Mouse (Mus musculus): ENCODE measurements around the gene Thrsp. TPM values are rescaled to one million over a fixed set of nuclear protein-coding genes. Genes with fewer than 3 reads are reported as not detected.

Gene Thrsp
- 1.1 and 1.4 TPM in 2 replicates for polyA plus RNA-seq (2015; fragmentation: Nextera tagmentation; extraction: Ambion mirVana)

DNA sequence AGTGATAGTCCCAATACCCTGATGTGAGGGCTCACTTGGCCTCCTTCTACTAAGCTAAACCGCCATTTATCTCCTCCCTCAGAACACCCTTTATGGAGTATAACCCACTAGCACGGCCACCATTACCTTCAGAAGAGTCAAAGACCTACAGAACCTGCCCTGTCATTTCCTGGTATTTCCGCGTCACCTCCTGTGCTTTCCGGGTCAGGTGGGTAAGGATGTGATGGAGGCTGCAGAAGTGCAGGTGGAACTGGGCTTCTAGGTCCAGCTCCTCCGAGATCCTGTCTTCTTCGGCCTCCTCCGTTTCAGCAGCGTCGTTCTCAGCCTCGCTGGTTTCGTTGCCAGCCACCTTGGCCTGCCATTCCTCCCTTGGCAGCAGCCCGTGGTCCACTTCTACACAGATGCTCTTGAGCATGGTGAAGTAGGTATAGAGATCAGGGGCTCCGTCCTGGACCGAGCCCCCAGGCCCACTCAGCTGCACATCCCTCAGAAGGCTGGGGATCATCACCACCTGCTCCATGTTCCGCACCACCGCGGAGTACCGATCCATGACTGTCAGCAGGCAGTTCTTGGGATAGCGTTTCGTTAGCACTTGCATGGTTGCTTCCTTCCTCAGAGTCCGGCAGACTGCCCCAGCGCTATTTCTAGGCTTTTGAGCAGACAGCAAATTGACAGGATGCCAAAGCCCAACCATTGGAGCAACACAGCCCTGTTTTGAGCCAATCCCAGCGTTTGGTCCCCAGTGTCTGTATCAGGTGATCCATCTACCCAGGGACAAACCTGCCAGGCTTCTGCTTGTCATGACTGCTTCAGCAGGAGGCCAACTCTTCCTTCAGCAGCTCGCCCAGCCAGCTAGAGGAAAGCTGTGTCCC lies at the start of gene Thrsp:
TSS of gene Thrsp (minus strand) at position 825 of the 872 bp plus-strand sequence.

DNA sequence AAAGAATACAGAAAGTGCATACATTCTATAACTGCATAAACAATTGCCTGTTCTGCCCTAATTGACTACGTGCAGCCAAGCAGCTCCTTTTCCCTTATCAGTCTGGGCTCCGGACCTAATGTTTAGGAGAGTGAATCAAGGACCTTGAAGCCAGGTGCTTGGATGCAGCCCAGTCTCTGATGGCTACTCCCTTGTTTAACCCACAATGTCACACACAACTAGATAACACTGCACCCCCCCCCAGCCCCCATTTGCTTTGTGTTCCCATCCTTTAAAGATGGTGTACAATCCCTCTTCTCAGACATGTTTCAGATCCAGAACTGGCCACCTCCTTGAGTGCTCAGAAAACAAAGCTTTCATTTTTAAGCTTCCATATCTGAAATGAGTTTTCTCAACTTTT lies 33.5 kb upstream of the Thrsp start, which contains the start of gene Kctd14:
TSS of gene Kctd14 (plus strand) at position 301 of the 400 bp plus-strand sequence.

GRCm38 (mm10) chr7:97399960-97400715 lies 17.4 kb downstream of the Thrsp start, which contains the start of gene Ndufc2:
Gene Ndufc2 (plus strand): TSS chr7:97400003.

Other genes with a start within 250 kb of the Thrsp start
- 1.1 and 1.5 TPM in 2 replicates for gene Usp35, start 85.7 kb downstream of the Thrsp start, polyA plus RNA-seq (2015; fragmentation: Nextera tagmentation; extraction: Ambion mirVana)
- 3.5 and 3.6 TPM in 2 replicates for gene Kctd21, start 85.4 kb downstream of the Thrsp start, polyA plus RNA-seq (2015; fragmentation: Nextera tagmentation; extraction: Ambion mirVana)
- 16.6 and 20.3 TPM in 2 replicates for gene Alg8, start 46.1 kb downstream of the Thrsp start, polyA plus RNA-seq (2015; fragmentation: Nextera tagmentation; extraction: Ambion mirVana)
- gene Ndufc2, start 17.7 kb downstream of the Thrsp start, polyA plus RNA-seq (2015; fragmentation: Nextera tagmentation; extraction: Ambion mirVana), result 399 and 476 TPM in 2 replicates
- 1.2 TPM in 2 replicates for gene Kctd14, start 33.6 kb upstream of the Thrsp start, polyA plus RNA-seq (2015; fragmentation: Nextera tagmentation; extraction: Ambion mirVana)
- gene Ints4, start 63.2 kb upstream of the Thrsp start, polyA plus RNA-seq (2015; fragmentation: Nextera tagmentation; extraction: Ambion mirVana), result 18.3 and 19.5 TPM in 2 replicates
- gene Aamdc, start 161.8 kb upstream of the Thrsp start, polyA plus RNA-seq (2015; fragmentation: Nextera tagmentation; extraction: Ambion mirVana), result 43.3 and 45.6 TPM in 2 replicates
- gene Rsf1, start 162.2 kb upstream of the Thrsp start, polyA plus RNA-seq (2015; fragmentation: Nextera tagmentation; extraction: Ambion mirVana), result 8.9 and 10.5 TPM in 2 replicates

All from urinary bladder, postnatal 0 days (tissue).